ENCODE assay signal across 19 mouse cellular contexts in the genomic region with DNA sequence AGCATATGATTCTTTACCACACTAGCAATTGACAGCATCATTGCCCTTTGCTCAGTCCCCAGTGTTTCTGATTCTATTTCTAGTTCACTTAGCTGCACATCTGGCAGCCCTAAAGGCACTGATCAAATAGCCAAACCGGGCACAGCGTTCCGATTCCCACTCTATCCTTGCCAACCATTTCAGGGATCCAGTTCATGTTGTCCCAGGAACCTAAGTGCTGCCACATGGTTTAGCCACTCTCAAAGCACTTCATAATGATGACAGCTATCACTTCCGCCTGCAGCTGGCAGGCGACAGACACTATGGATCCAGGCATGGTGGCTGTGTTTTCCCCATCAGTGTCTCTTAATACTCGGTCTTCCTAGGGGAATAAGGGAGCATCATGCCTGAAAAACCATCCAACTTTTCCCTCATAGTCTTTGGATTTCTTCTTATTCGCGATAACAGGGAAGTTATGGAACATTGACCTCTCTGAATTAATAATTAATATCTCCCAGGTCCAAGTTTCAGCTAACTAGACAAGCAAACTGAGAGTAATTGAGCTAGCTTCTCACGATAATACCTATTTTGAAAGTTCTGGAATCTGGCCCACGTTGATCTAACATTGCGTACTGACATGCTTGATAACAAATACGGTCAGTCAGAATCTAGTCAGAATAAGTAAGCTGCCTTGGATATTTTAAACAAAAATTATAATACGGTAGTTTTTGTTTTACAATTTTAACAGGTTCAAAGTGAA. TPM values are rescaled to one million over a fixed set of nuclear protein-coding genes. Genes with fewer than 3 reads are reported as not detected.
"Had no signal": no experiment of that assay in that cellular context is flagged by ENCODE, and none has a peak within 500 bp of the region (broad histone marks: within the 10 kb centered on the region; RNA-seq: fewer than 3 reads in every experiment).

No protein-coding gene starts in this region.

- H3K36me3 ChIP-seq: limb, embryonic 12.5 days; liver, embryonic 15.5 days; midbrain, embryonic 13.5 days; neural tube, embryonic 15.5 days had no signal

- ATAC-seq: lung, postnatal 0 days; midbrain, embryonic 13.5 days had no signal

- H3K27ac ChIP-seq: limb, embryonic 12.5 days; liver, embryonic 15.5 days; midbrain, embryonic 13.5 days; neural tube, embryonic 15.5 days had no signal

- DNase-seq: kidney, postnatal 25 days; layer of hippocampus, postnatal 36 days; liver; lung, adult 2 months; lung, postnatal 36 days; right cerebral cortex, adult 18-20 months; right cerebral cortex, postnatal 25 days; spleen, adult 18-20 months; thymus, adult 18-20 months; thymus, postnatal 14 days had no signal

- H3K27me3 ChIP-seq: limb, embryonic 12.5 days; liver, embryonic 15.5 days; midbrain, embryonic 13.5 days; neural tube, embryonic 15.5 days had no signal

- H3K9me3 ChIP-seq: limb, embryonic 12.5 days; liver, embryonic 15.5 days; midbrain, embryonic 13.5 days; neural tube, embryonic 15.5 days had no signal

- H3K4me2 ChIP-seq: limb, embryonic 12.5 days; liver, embryonic 15.5 days; midbrain, embryonic 13.5 days; neural tube, embryonic 15.5 days had no signal

- H3K4me1 ChIP-seq: limb, embryonic 12.5 days; liver, embryonic 15.5 days; midbrain, embryonic 13.5 days; neural tube, embryonic 15.5 days had no signal

- H3K9ac ChIP-seq: limb, embryonic 12.5 days; liver, embryonic 15.5 days; midbrain, embryonic 13.5 days; neural tube, embryonic 15.5 days had no signal

- H3K4me3 ChIP-seq: limb, embryonic 12.5 days; liver, embryonic 15.5 days; midbrain, embryonic 13.5 days; myocyte; neural tube, embryonic 15.5 days had no signal

RNA-seq across cellular contexts. Expression of a gene that starts 51.6 kb away (rescaled TPM):
- total RNA-seq: layer of hippocampus, postnatal 36 days; left cerebral cortex, postnatal 25 days; megakaryocyte progenitor cell, adult 5-6 weeks had no signal
- polyA plus RNA-seq: lung, adult 2 months; lung, postnatal 0 days; midbrain, embryonic 13.5 days; myocyte; stomach, embryonic 14.5 days had no signal
